Mouse (Mus musculus): ENCODE data around the gene Gimap8. TPM values are rescaled to one million over a fixed set of nuclear protein-coding genes. Genes with fewer than 3 reads are reported as not detected.

Gimap8 gene
- total and polyA plus RNA-seq, 3 experiments: 21.6 to 28.5 (median 27.5) TPM

- TF ChIP-seq MAZ (IDR thresholded peaks at IDR 0.05; ENCODE audit: low read depth, low read length) (no peak), UBTF (IDR thresholded peaks at IDR 0.05; ENCODE audit: low read depth, low read length) (no peak), POLR2A (IDR thresholded peaks at IDR 0.05; ENCODE audit: low read depth, low read length) (no peak), TCF12 (IDR thresholded peaks at IDR 0.05; ENCODE audit: low read depth, low read length) (no peak), ETS1 (conservative IDR thresholded peaks at IDR 0.05; ENCODE audit: low read depth, low read length) (no peak), KAT2A (IDR thresholded peaks at IDR 0.05; ENCODE audit: insufficient replicate concordance, low read length) (no peak), HCFC1 (IDR thresholded peaks at IDR 0.05; ENCODE audit: low read depth, low read length) (no peak), E2F4 (IDR thresholded peaks at IDR 0.05; ENCODE audit: insufficient replicate concordance, low read depth, low read length) (no peak), CTCF (conservative IDR thresholded peaks at IDR 0.05 in 1 of 2, IDR thresholded peaks at IDR 0.05 in 1 of 2; ENCODE audit: low read depth in 2 of 2, low read length in 2 of 2) (no peak), ZMIZ1 (IDR thresholded peaks at IDR 0.05; ENCODE audit: low read depth, low read length) (no peak), EP300 (IDR thresholded peaks at IDR 0.05; ENCODE audit: low read length) (no peak), ZNF384 (IDR thresholded peaks at IDR 0.05; ENCODE audit: low read depth, low read length) (no peak), MXI1 (IDR thresholded peaks at IDR 0.05; ENCODE audit: low read depth, low read length) (no peak), JUND (conservative IDR thresholded peaks at IDR 0.05; ENCODE audit: low read depth, low read length) (no peak), MYC (IDR thresholded peaks at IDR 0.05; ENCODE audit: low read depth, low read length) (no peak), MAFK (IDR thresholded peaks at IDR 0.05; ENCODE audit: insufficient replicate concordance, low read length) (no peak), USF2 (conservative IDR thresholded peaks at IDR 0.05; ENCODE audit: low read depth, low read length) (no peak), ZC3H11A (IDR thresholded peaks at IDR 0.05; ENCODE audit: low read depth, low read length) (no peak), RAD21 (IDR thresholded peaks at IDR 0.05; ENCODE audit: low read depth, low read length) (no peak)
- peaks cover 0 to 17% of the 10 kb centered on the region in 2 experiments; a peak in 2 of 4 replicates for H3K4me1 ChIP-seq (ENCODE audit: control insufficient read depth in 1 of 2, insufficient read depth in 2 of 2)
- H3K9me3 ChIP-seq (replicated peaks; ENCODE audit: low read length): no peaks in the 10 kb centered on the region
- H3K9ac ChIP-seq (ENCODE audit: insufficient read depth, low read depth): no peak overlapping the region
- no peak overlapping the region for H3K4me2 ChIP-seq (ENCODE audit: insufficient read depth, low read depth, poor library complexity, severe bottlenecking)
- in situ Hi-C loops (cut with MboI; ENCODE audit: low pct_ligation_motif_present, low pct_unique_long_range_greater_than_20kb, low sequenced_read_pairs): loop anchor here (25.0 kb wide), 1 partner anchor 331 kb away; the partner anchor contains the start of gene Doxl2
- H3K27ac ChIP-seq (ENCODE audit: insufficient read depth, low read depth): no peak overlapping the region
- H3K4me3 ChIP-seq (replicated peaks in 1 of 3; ENCODE audit: low read depth in 2 of 3, low read length in 2 of 3, poor library complexity in 1 of 3): no peak overlapping the region
- no peaks in the 10 kb centered on the region; the same call in 1 of the 2 replicates for H3K79me2 ChIP-seq (replicated peaks; ENCODE audit: control insufficient read depth, extremely low read depth, insufficient read depth, poor library complexity, severe bottlenecking)
- H3K36me3 ChIP-seq (replicated peaks in 1 of 2; ENCODE audit: control insufficient read depth in 1 of 2, insufficient read depth in 1 of 2, low read length in 1 of 2): peaks cover 7 to 47% of the 10 kb centered on the region in 2 experiments
- H3K27me3 ChIP-seq (replicated peaks): no peaks in the 10 kb centered on the region
- dilution Hi-C loops (cut with MboI; ENCODE audit: extremely low pct_ligation_motif_present, extremely low pct_unique_long_range_greater_than_20kb, low sequenced_read_pairs): loop anchor here (25.0 kb wide), 1 partner anchor 131 kb away; the partner anchor contains the start of gene Gimap3
- DNase-seq (ENCODE audit: extremely low read depth): no peak
Measured at GRCm38 (mm10) chr6:48630831-48631230, 16.2 kb upstream of the Gimap8 start.

DNA sequence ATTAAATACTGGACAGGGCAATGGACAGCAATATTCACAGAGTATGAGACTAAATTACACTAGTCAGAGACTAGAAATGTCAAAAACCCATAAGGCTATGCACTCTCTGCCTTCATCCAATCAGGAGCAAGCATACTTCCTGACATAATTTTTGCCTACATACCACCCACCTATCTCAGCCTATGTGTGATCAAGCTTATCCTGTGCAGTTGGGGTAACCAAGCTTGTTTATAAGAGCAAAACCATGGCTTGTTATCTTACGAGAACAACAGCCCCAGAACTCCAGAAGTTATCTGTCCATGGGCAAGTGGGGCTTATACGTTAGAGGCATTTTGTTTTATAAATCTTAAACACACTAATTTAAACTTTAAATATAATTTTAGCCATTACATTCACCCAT, 11.9 kb upstream of the Gimap8 start:
- dilution Hi-C loops (cut with MboI; ENCODE audit: extremely low pct_ligation_motif_present, extremely low pct_unique_long_range_greater_than_20kb, low sequenced_read_pairs): loop anchor here (25.0 kb wide), 1 partner anchor 127 kb away; the partner anchor contains the start of gene Gimap3
- Histone ChIP-seq H3K36me3 (replicated peaks in 1 of 2; ENCODE audit: control insufficient read depth in 1 of 2, insufficient read depth in 1 of 2, low read length in 1 of 2) (peaks cover 7 to 34% of the 10 kb centered on the region in 2 experiments), H3K27ac (ENCODE audit: insufficient read depth, low read depth) (no peak overlapping the region), H3K4me3 (replicated peaks in 1 of 3; ENCODE audit: low read depth in 2 of 3, low read length in 2 of 3, poor library complexity in 1 of 3) (no peak overlapping the region), H3K9ac (ENCODE audit: insufficient read depth, low read depth) (no peak overlapping the region), H3K27me3 (replicated peaks) (no peaks in the 10 kb centered on the region), H3K4me2 (ENCODE audit: insufficient read depth, low read depth, poor library complexity, severe bottlenecking) (no peak overlapping the region), H3K79me2 (replicated peaks; ENCODE audit: control insufficient read depth, extremely low read depth, insufficient read depth, poor library complexity, severe bottlenecking) (no peaks in the 10 kb centered on the region), H3K9me3 (replicated peaks; ENCODE audit: low read length) (no peaks in the 10 kb centered on the region), H3K4me1 (ENCODE audit: control insufficient read depth in 1 of 2, insufficient read depth in 2 of 2) (peaks cover 0 to 5% of the 10 kb centered on the region in 2 experiments; a peak in 1 of 4 replicates)
- DNase-seq (ENCODE audit: extremely low read depth): no peak
- in situ Hi-C loops (cut with MboI; ENCODE audit: low pct_ligation_motif_present, low pct_unique_long_range_greater_than_20kb, low sequenced_read_pairs): loop anchor here (25.0 kb wide), 1 partner anchor 327 kb away; the partner anchor contains the start of gene Doxl2
- TF ChIP-seq KAT2A (IDR thresholded peaks at IDR 0.05; ENCODE audit: insufficient replicate concordance, low read length) (no peak), SIN3A (IDR thresholded peaks at IDR 0.05; ENCODE audit: low read length) (no peak), E2F4 (IDR thresholded peaks at IDR 0.05; ENCODE audit: insufficient replicate concordance, low read depth, low read length) (no peak), TCF12 (IDR thresholded peaks at IDR 0.05; ENCODE audit: low read depth, low read length) (no peak), JUN (IDR thresholded peaks at IDR 0.05; ENCODE audit: insufficient read depth, low read depth, low read length) (no peak), ZMIZ1 (IDR thresholded peaks at IDR 0.05; ENCODE audit: low read depth, low read length) (no peak), NELFE (IDR thresholded peaks at IDR 0.05; ENCODE audit: low read depth, low read length) (no peak), MAX (IDR thresholded peaks at IDR 0.05; ENCODE audit: low read length) (no peak), CHD1 (IDR thresholded peaks at IDR 0.05; ENCODE audit: low read depth, low read length) (no peak), SMC3 (IDR thresholded peaks at IDR 0.05; ENCODE audit: low read depth, low read length) (no peak), CHD2 (IDR thresholded peaks at IDR 0.05; ENCODE audit: low read length) (no peak), POLR2AphosphoS2 (IDR thresholded peaks at IDR 0.05; ENCODE audit: low read depth, low read length) (no peak), USF1 (IDR thresholded peaks at IDR 0.05; ENCODE audit: low read depth, low read length) (no peak), POLR2A (IDR thresholded peaks at IDR 0.05; ENCODE audit: low read depth, low read length) (no peak), NRF1 (IDR thresholded peaks at IDR 0.05; ENCODE audit: low read depth, low read length) (no peak), PAX5 (IDR thresholded peaks at IDR 0.05; ENCODE audit: low read length) (no peak), GABPA (IDR thresholded peaks at IDR 0.05; ENCODE audit: insufficient replicate concordance, low read depth, low read length) (no peak)
